Mouse (Mus musculus) brain, embryonic 14.5 days (tissue): Measurements from ENCODE around the gene Phf19.

Source experiments
- CTCF ChIP-seq: fragments of 200-500 bp; IDR thresholded peaks from 2 replicates; pipeline ENCODE4 v1.5.1; 2012; ENCODE audit warnings: inconsistent platforms, mild to moderate bottlenecking, moderate library complexity, borderline replicate concordance; ENCODE audit not compliant: insufficient read depth, insufficient read length; ENCODE audit errors: extremely low read depth
- POLR2A ChIP-seq: fragments of 200-500 bp; IDR thresholded peaks from 2 replicates; pipeline ENCODE4 v1.6.1; 2012; ENCODE audit warnings: mild to moderate bottlenecking, inconsistent platforms, borderline replicate concordance; ENCODE audit not compliant: poor library complexity, insufficient read depth, insufficient read length, severe bottlenecking; ENCODE audit errors: extremely low read depth

DNA sequence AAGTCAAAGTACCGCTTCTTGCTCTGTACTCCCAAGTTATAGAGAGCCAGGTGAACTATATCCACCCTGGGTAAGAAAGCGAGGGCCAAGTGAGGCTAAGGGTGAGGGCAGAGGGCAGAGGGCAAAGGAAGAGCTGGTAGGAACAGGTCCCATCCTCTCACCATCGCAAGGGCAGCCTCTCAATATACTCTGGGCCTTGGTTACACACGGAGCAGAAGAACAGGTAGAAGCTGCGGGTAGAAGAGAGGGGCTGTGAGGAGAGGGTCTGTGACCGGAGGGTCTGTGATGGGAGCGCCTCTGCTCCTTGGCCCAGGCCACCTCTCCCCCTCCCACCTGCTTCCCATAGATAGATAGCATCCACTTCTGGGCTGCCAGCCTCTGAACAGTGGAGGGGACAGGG is 10.6 kb downstream of the Phf19 start:
- TF ChIP-seq CTCF (no peak), POLR2A (no peak)
